Mouse (Mus musculus): ENCODE results near the gene Pias1. TPM values are rescaled to one million over a fixed set of nuclear protein-coding genes. Genes with fewer than 3 reads are reported as not detected.

Pias1 gene
- polyA plus RNA-seq, 1 experiment from 2014 or later = 53.8 TPM

GRCm38 (mm10) chr9:62851571-62851970, 136.2 kb downstream of the Pias1 start:
- H3K9ac ChIP-seq (ENCODE audit: low read length) = no peak overlapping the region
- ATAC-seq (ENCODE audit: insufficient read depth, low FRiP score) = no peak
- no peak overlapping the region for H3K27ac ChIP-seq (ENCODE audit: low read length)
- no peaks in the 10 kb centered on the region; the same call in 1 of the 2 replicates for H3K36me3 ChIP-seq (ENCODE audit: control insufficient read depth, insufficient read depth, low read length)
- 93% methylated on average over 2 of the region's 2 CpGs for WGBS
- H3K27me3 ChIP-seq (ENCODE audit: control insufficient read depth, insufficient read depth, low read length) = no peaks in the 10 kb centered on the region
- no peak overlapping the region for H3K4me3 ChIP-seq (replicated peaks; ENCODE audit: low read length)
- peaks cover 9% of the 10 kb centered on the region for H3K4me1 ChIP-seq (ENCODE audit: control insufficient read depth, insufficient read depth, low read length)
- no peaks in the 10 kb centered on the region for H3K9me3 ChIP-seq (replicated peaks; ENCODE audit: control insufficient read depth, low read length)
- no peak overlapping the region for H3K4me2 ChIP-seq (ENCODE audit: low read depth, low read length)

GRCm38 (mm10) chr9:62848641-62849040, 139.1 kb downstream of the Pias1 start:
- no peak overlapping the region for H3K4me3 ChIP-seq (replicated peaks; ENCODE audit: low read length)
- no peaks in the 10 kb centered on the region for H3K9me3 ChIP-seq (replicated peaks; ENCODE audit: control insufficient read depth, low read length)
- no peak for ATAC-seq (ENCODE audit: insufficient read depth, low FRiP score)
- H3K36me3 ChIP-seq (ENCODE audit: control insufficient read depth, insufficient read depth, low read length) = no peaks in the 10 kb centered on the region; the same call in 1 of the 2 replicates
- H3K27ac ChIP-seq (ENCODE audit: low read length) = no peak overlapping the region
- WGBS = 93% methylated on average over 3 of the region's 3 CpGs
- H3K9ac ChIP-seq (ENCODE audit: low read length) = no peak overlapping the region
- H3K27me3 ChIP-seq (ENCODE audit: control insufficient read depth, insufficient read depth, low read length) = no peaks in the 10 kb centered on the region
- no peak overlapping the region for H3K4me2 ChIP-seq (ENCODE audit: low read depth, low read length)
- H3K4me1 ChIP-seq (ENCODE audit: control insufficient read depth, insufficient read depth, low read length) = peaks cover 3% of the 10 kb centered on the region

GRCm38 (mm10) chr9:62847694-62848093, 140.0 kb downstream of the Pias1 start:
- no peaks in the 10 kb centered on the region for H3K27me3 ChIP-seq (ENCODE audit: control insufficient read depth, insufficient read depth, low read length)
- peaks cover 3% of the 10 kb centered on the region for H3K4me1 ChIP-seq (ENCODE audit: control insufficient read depth, insufficient read depth, low read length)
- H3K4me2 ChIP-seq (ENCODE audit: low read depth, low read length) = no peak overlapping the region
- 0 out of 2 replicates have a peak overlapping the region, but pooled peaks have one; percentile 34 for H3K9ac ChIP-seq (ENCODE audit: low read length)
- WGBS = 6% methylated on average over 3 of the region's 3 CpGs
- no peak overlapping the region for H3K27ac ChIP-seq (ENCODE audit: low read length)
- H3K9me3 ChIP-seq (replicated peaks; ENCODE audit: control insufficient read depth, low read length) = no peaks in the 10 kb centered on the region
- ATAC-seq (ENCODE audit: insufficient read depth, low FRiP score) = peak; percentile 65; the same call in 1 of the 2 replicates
- no peak overlapping the region for H3K4me3 ChIP-seq (replicated peaks; ENCODE audit: low read length)
- no peaks in the 10 kb centered on the region; the same call in 1 of the 2 replicates for H3K36me3 ChIP-seq (ENCODE audit: control insufficient read depth, insufficient read depth, low read length)

GRCm38 (mm10) chr9:62844461-62844860, 143.3 kb downstream of the Pias1 start:
- WGBS = 91% methylated on average over 5 of the region's 5 CpGs
- H3K27me3 ChIP-seq (ENCODE audit: control insufficient read depth, insufficient read depth, low read length) = no peaks in the 10 kb centered on the region
- H3K4me2 ChIP-seq (ENCODE audit: low read depth, low read length) = no peak overlapping the region
- H3K9ac ChIP-seq (ENCODE audit: low read length) = no peak overlapping the region
- peaks cover 13% of the 10 kb centered on the region for H3K4me1 ChIP-seq (ENCODE audit: control insufficient read depth, insufficient read depth, low read length)
- no peak overlapping the region for H3K4me3 ChIP-seq (replicated peaks; ENCODE audit: low read length)
- no peaks in the 10 kb centered on the region for H3K9me3 ChIP-seq (replicated peaks; ENCODE audit: control insufficient read depth, low read length)
- H3K36me3 ChIP-seq (ENCODE audit: control insufficient read depth, insufficient read depth, low read length) = no peaks in the 10 kb centered on the region
- no peak for ATAC-seq (ENCODE audit: insufficient read depth, low FRiP score)
- no peak overlapping the region for H3K27ac ChIP-seq (ENCODE audit: low read length)

- ATAC-seq (ENCODE audit: insufficient read depth, low FRiP score) = no peak
- Histone ChIP-seq H3K4me1 (ENCODE audit: control insufficient read depth, insufficient read depth, low read length) (peaks cover 14% of the 10 kb centered on the region), H3K36me3 (ENCODE audit: control insufficient read depth, insufficient read depth, low read length) (no peaks in the 10 kb centered on the region), H3K27me3 (ENCODE audit: control insufficient read depth, insufficient read depth, low read length) (no peaks in the 10 kb centered on the region), H3K9me3 (replicated peaks; ENCODE audit: control insufficient read depth, low read length) (no peaks in the 10 kb centered on the region), H3K4me3 (replicated peaks; ENCODE audit: low read length) (no peak overlapping the region), H3K27ac (ENCODE audit: low read length) (no peak overlapping the region), H3K4me2 (ENCODE audit: low read depth, low read length) (no peak overlapping the region), H3K9ac (ENCODE audit: low read length) (no peak overlapping the region)
- WGBS = 73% methylated on average over 10 of the region's 10 CpGs
These were observed 144.2 kb downstream of the Pias1 start for GRCm38 (mm10) chr9:62843356-62844024.

GRCm38 (mm10) chr9:62839172-62839770, 148.5 kb downstream of the Pias1 start:
- Histone ChIP-seq H3K36me3 (ENCODE audit: control insufficient read depth, insufficient read depth, low read length) (no peaks in the 10 kb centered on the region), H3K9ac (ENCODE audit: low read length) (peak overlapping the region; percentile 79), H3K4me2 (ENCODE audit: low read depth, low read length) (peak overlapping the region; percentile 70), H3K27ac (ENCODE audit: low read length) (peak overlapping the region; percentile 85), H3K27me3 (ENCODE audit: control insufficient read depth, insufficient read depth, low read length) (no peaks in the 10 kb centered on the region), H3K4me1 (ENCODE audit: control insufficient read depth, insufficient read depth, low read length) (peaks cover 20% of the 10 kb centered on the region), H3K4me3 (replicated peaks; ENCODE audit: low read length) (peak overlapping the region; percentile 60), H3K9me3 (replicated peaks; ENCODE audit: control insufficient read depth, low read length) (no peaks in the 10 kb centered on the region)
- 10% methylated on average over 14 of the region's 14 CpGs for WGBS
- peak; percentile 15 for ATAC-seq (ENCODE audit: insufficient read depth, low FRiP score)

GRCm38 (mm10) chr9:62838506-62839171, 149.1 kb downstream of the Pias1 start, which contains the start of gene Cln6:
TSS of gene Cln6 (plus strand) at chr9:62838785.
- Histone ChIP-seq H3K9ac (ENCODE audit: low read length) (peak within 1 kb of the TSS; percentile 79), H3K4me3 (replicated peaks; ENCODE audit: low read length) (peak within 1 kb of the TSS; percentile 60), H3K36me3 (ENCODE audit: control insufficient read depth, insufficient read depth, low read length) (no peaks in the 10 kb centered on the region), H3K4me1 (ENCODE audit: control insufficient read depth, insufficient read depth, low read length) (peaks cover 20% of the 10 kb centered on the region), H3K4me2 (ENCODE audit: low read depth, low read length) (peak within 1 kb of the TSS; percentile 70), H3K27ac (ENCODE audit: low read length) (peak within 1 kb of the TSS; percentile 85), H3K27me3 (ENCODE audit: control insufficient read depth, insufficient read depth, low read length) (no peaks in the 10 kb centered on the region), H3K9me3 (replicated peaks; ENCODE audit: control insufficient read depth, low read length) (no peaks in the 10 kb centered on the region)
- peak; percentile 95 for ATAC-seq (ENCODE audit: insufficient read depth, low FRiP score)
- WGBS = 0% methylated on average over 46 of the region's 48 CpGs

GRCm38 (mm10) chr9:62838146-62838505, 149.6 kb downstream of the Pias1 start:
- peak; percentile 2; the same call in 1 of the 2 replicates for ATAC-seq (ENCODE audit: insufficient read depth, low FRiP score)
- H3K4me3 ChIP-seq (replicated peaks; ENCODE audit: low read length) = peak overlapping the region; percentile 60
- WGBS = 9% methylated on average over 8 of the region's 8 CpGs
- H3K9ac ChIP-seq (ENCODE audit: low read length) = peak overlapping the region; percentile 79
- peaks cover 20% of the 10 kb centered on the region for H3K4me1 ChIP-seq (ENCODE audit: control insufficient read depth, insufficient read depth, low read length)
- H3K9me3 ChIP-seq (replicated peaks; ENCODE audit: control insufficient read depth, low read length) = no peaks in the 10 kb centered on the region
- no peaks in the 10 kb centered on the region for H3K36me3 ChIP-seq (ENCODE audit: control insufficient read depth, insufficient read depth, low read length)
- peak overlapping the region; percentile 75 for H3K27ac ChIP-seq (ENCODE audit: low read length)
- peak overlapping the region; percentile 70 for H3K4me2 ChIP-seq (ENCODE audit: low read depth, low read length)
- H3K27me3 ChIP-seq (ENCODE audit: control insufficient read depth, insufficient read depth, low read length) = no peaks in the 10 kb centered on the region

- no peak overlapping the region for H3K4me3 ChIP-seq (replicated peaks; ENCODE audit: low read length)
- no peaks in the 10 kb centered on the region for H3K9me3 ChIP-seq (replicated peaks; ENCODE audit: control insufficient read depth, low read length)
- H3K9ac ChIP-seq (ENCODE audit: low read length) = no peak overlapping the region
- H3K27me3 ChIP-seq (ENCODE audit: control insufficient read depth, insufficient read depth, low read length) = no peaks in the 10 kb centered on the region
- H3K4me2 ChIP-seq (ENCODE audit: low read depth, low read length) = peak overlapping the region; percentile 70
- H3K27ac ChIP-seq (ENCODE audit: low read length) = peak overlapping the region; percentile 75
- no peak for ATAC-seq (ENCODE audit: insufficient read depth, low FRiP score)
- WGBS = 44% methylated on average over 3 of the region's 3 CpGs
- H3K4me1 ChIP-seq (ENCODE audit: control insufficient read depth, insufficient read depth, low read length) = peaks cover 20% of the 10 kb centered on the region
- H3K36me3 ChIP-seq (ENCODE audit: control insufficient read depth, insufficient read depth, low read length) = no peaks in the 10 kb centered on the region
These were observed 150.1 kb downstream of the Pias1 start for GRCm38 (mm10) chr9:62837611-62838010.

Measured in stomach, embryonic 16.5 days (tissue).